Mouse (Mus musculus) lung, adult 2 months (tissue): ENCODE measurements around the gene Bcan. TPM values are rescaled to one million over a fixed set of nuclear protein-coding genes. Genes with fewer than 3 reads are reported as not detected.

Experiments
- DNase-seq: peaks from one replicate; pipeline ENCODE4 v3.0.0; 2022
- H3K4me1 ChIP-seq: fragments of 200-500 bp; 2 replicates; pipeline ENCODE4 v1.6.1; 2011; ENCODE audit warnings: low read length; ENCODE audit not compliant: control insufficient read depth, insufficient read depth
- H3K4me3 ChIP-seq: fragments of 200-500 bp; replicated peaks from 2 replicates; pipeline ENCODE3; 2011; ENCODE audit warnings: low read depth, mild to moderate bottlenecking, control low read depth, low read length; ENCODE audit errors: extremely low read depth
- CTCF ChIP-seq: fragments of 200-500 bp; IDR thresholded peaks from 2 replicates; pipeline ENCODE4 v1.5.1; 2011; ENCODE audit warnings: mild to moderate bottlenecking, low read length, control low read depth; ENCODE audit not compliant: insufficient read depth
- POLR2A ChIP-seq: fragments of 200-500 bp; IDR thresholded peaks from 2 replicates; pipeline ENCODE4 v1.6.1; 2011; ENCODE audit warnings: low read depth, mild to moderate bottlenecking, control low read depth, low read length, borderline replicate concordance; ENCODE audit errors: extremely low read depth
- WGBS: fragments of 180-500 bp; shearing (Covaris S2); methylation state at CpG from one replicate; pipeline ENCODE4 v1.1.7; 2018; 5-methylcytosine and 5-hydroxymethylcytosine counted together
- polyA plus RNA-seq: library from polyadenylated mRNA; depleted of rRNA; stranded (reverse); fragments of >200 nt; gene quantifications from 2 replicates; pipeline ENCODE4 v1.2.3, GENCODE M21; 2012

Bcan gene
- polyA plus RNA-seq, 1 experiment: 7.2 TPM

GRCm38 (mm10) chr3:87984094-87984493, 15.9 kb downstream of the Bcan start:
- DNase-seq: no peak
- TF ChIP-seq CTCF (no peak), POLR2A (no peak)
- 40% methylated on average over 3 of the region's 3 CpGs for WGBS

GRCm38 (mm10) chr3:87983627-87984026, 16.4 kb downstream of the Bcan start:
- H3K4me1 ChIP-seq: peaks cover 41% of the 10 kb centered on the region
- WGBS: 52% methylated on average over 6 of the region's 6 CpGs
- H3K4me3 ChIP-seq: no peak overlapping the region
- no peak for DNase-seq
- TF ChIP-seq CTCF: no peak
- TF ChIP-seq POLR2A: no peak

More at GRCm38 (mm10) chr3:87984094-87984493, 15.9 kb downstream of the Bcan start:
- Histone ChIP-seq H3K4me3 (no peak overlapping the region), H3K4me1 (peaks cover 41% of the 10 kb centered on the region)

GRCm38 (mm10) chr3:87982836-87983601, 17.0 kb downstream of the Bcan start:
- H3K4me3 ChIP-seq: peak overlapping the region; percentile 10
- WGBS: 9% methylated on average over 13 of the region's 13 CpGs
- TF ChIP-seq POLR2A: peak; percentile 30; the same call in 1 of the 2 replicates
- TF ChIP-seq CTCF: no peak
- H3K4me1 ChIP-seq: peaks cover 41% of the 10 kb centered on the region
- peak; percentile 36 for DNase-seq

GRCm38 (mm10) chr3:87981894-87982835, 17.9 kb downstream of the Bcan start:
- 28% methylated on average over 12 of the region's 12 CpGs for WGBS
- Histone ChIP-seq H3K4me3 (peak overlapping the region; percentile 3), H3K4me1 (peaks cover 41% of the 10 kb centered on the region)
- TF ChIP-seq POLR2A (peak; percentile 55; the same call in 1 of the 2 replicates), CTCF (no peak)
- peak; percentile 30 for DNase-seq

GRCm38 (mm10) chr3:87981214-87981760, 18.7 kb downstream of the Bcan start:
- DNase-seq: no peak
- TF ChIP-seq POLR2A: no peak
- no peak for TF ChIP-seq CTCF
- 46% methylated on average over 6 of the region's 6 CpGs for WGBS
- Histone ChIP-seq H3K4me3 (no peak overlapping the region), H3K4me1 (peaks cover 35% of the 10 kb centered on the region)

- TF ChIP-seq POLR2A (no peak), CTCF (no peak)
- 80% methylated on average over 5 of the region's 5 CpGs for WGBS
- DNase-seq: no peak
- H3K4me3 ChIP-seq: no peak overlapping the region
- peaks cover 30% of the 10 kb centered on the region for H3K4me1 ChIP-seq
Observed at GRCm38 (mm10) chr3:87980728-87981127, 19.3 kb downstream of the Bcan start.

- peaks cover 24% of the 10 kb centered on the region for H3K4me1 ChIP-seq
- DNase-seq: no peak
- no peak for TF ChIP-seq POLR2A
- no peak for TF ChIP-seq CTCF
- no peak overlapping the region for H3K4me3 ChIP-seq
- WGBS: 73% methylated on average over 3 of the region's 3 CpGs
Observed at GRCm38 (mm10) chr3:87980085-87980484, 19.9 kb downstream of the Bcan start.

GRCm38 (mm10) chr3:87979493-87979892, 20.5 kb downstream of the Bcan start:
- no peak for DNase-seq
- 85% methylated on average over 5 of the region's 5 CpGs for WGBS
- no peak for TF ChIP-seq CTCF
- TF ChIP-seq POLR2A: no peak
- Histone ChIP-seq H3K4me3 (no peak overlapping the region), H3K4me1 (peaks cover 24% of the 10 kb centered on the region)

GRCm38 (mm10) chr3:87974381-87974987, 25.5 kb downstream of the Bcan start:
- Histone ChIP-seq H3K4me3 (no peak overlapping the region), H3K4me1 (peaks cover 9% of the 10 kb centered on the region)
- TF ChIP-seq POLR2A (no peak), CTCF (no peak)
- WGBS: 36% methylated on average over 12 of the region's 12 CpGs
- no peak for DNase-seq
